Mouse (Mus musculus) heart, embryonic 11.5 days (tissue): ENCODE data around the gene Irf8. TPM values are rescaled to one million over a fixed set of nuclear protein-coding genes. Genes with fewer than 3 reads are reported as not detected.

Source experiments
- ATAC-seq: fragments of 200-750 bp; cut with Nextera tagmentation; replicated peaks from 2 replicates; pipeline ENCODE4 v1.8.0; 2017; ENCODE audit warnings: moderate library complexity; ENCODE audit not compliant: insufficient number of reproducible peaks, low FRiP score, low TSS enrichment
- H3K27ac ChIP-seq: fragments of 300-500 bp; sonication (generic); 2 replicates; pipeline ENCODE4 v1.5.1; 2014; ENCODE audit warnings: mild to moderate bottlenecking, low read depth, low read length
- H3K27me3 ChIP-seq: fragments of 300-500 bp; sonication (generic); 2 replicates; pipeline ENCODE4 v1.6.1; 2014; ENCODE audit warnings: mild to moderate bottlenecking, low read length, mixed read lengths; ENCODE audit not compliant: control insufficient read depth, insufficient read depth
- H3K36me3 ChIP-seq: fragments of 300-500 bp; sonication (generic); 2 replicates; pipeline ENCODE4 v1.6.1; 2014; ENCODE audit warnings: mild to moderate bottlenecking, low read length, moderate library complexity, mixed read lengths; ENCODE audit not compliant: control insufficient read depth, insufficient read depth
- H3K4me1 ChIP-seq: fragments of 300-500 bp; sonication (generic); 2 replicates; pipeline ENCODE4 v1.6.1; 2014; ENCODE audit warnings: low read length; ENCODE audit not compliant: control insufficient read depth, insufficient read depth
- H3K4me2 ChIP-seq: fragments of 300-500 bp; sonication (generic); 2 replicates; pipeline ENCODE4 v1.6.1; 2014; ENCODE audit warnings: mild to moderate bottlenecking, moderate library complexity
- H3K4me3 ChIP-seq: fragments of 300-500 bp; sonication (generic); 2 replicates; pipeline ENCODE4 v1.5.1; 2014; ENCODE audit warnings: low read depth, low read length
- H3K9ac ChIP-seq: fragments of 300-500 bp; sonication (generic); 2 replicates; pipeline ENCODE4 v1.6.1; 2014; ENCODE audit warnings: mild to moderate bottlenecking, low read depth, low read length, moderate library complexity
- H3K9me3 ChIP-seq: fragments of 300-500 bp; sonication (generic); replicated peaks from 2 replicates; pipeline ENCODE4 v1.6.1; 2016; ENCODE audit warnings: low read length; ENCODE audit not compliant: control insufficient read depth
- WGBS: fragments of 180-500 bp; shearing (Covaris S2); extraction: QIAGEN DNeasy Blood & Tissue Kit; methylation state at CpG from one replicate; pipeline ENCODE4 v1.1.7; 2014; ENCODE audit not compliant: insufficient replicate concordance; 5-methylcytosine and 5-hydroxymethylcytosine counted together
- polyA plus RNA-seq: library from polyadenylated mRNA; unstranded; fragments of >200 nt; fragmentation: Nextera tagmentation; extraction: Ambion mirVana; gene quantifications from 2 replicates; pipeline ENCODE4 v1.2.1, GENCODE M21; 2014

Gene Irf8
- polyA plus RNA-seq, result 3.2 and 3.9 TPM in 2 replicates

GRCm38 (mm10) chr8:120735770-120736481 is at the start of gene Irf8:
Gene Irf8, plus strand, starts transcription at chr8:120736358.
- peaks cover 47% of the 10 kb centered on the region for H3K27me3 ChIP-seq

GRCm38 (mm10) chr8:120686576-120686975 is 49.6 kb upstream of the Irf8 start:
- H3K4me1 ChIP-seq, result no peaks in the 10 kb centered on the region; the same call in 1 of the 2 replicates
- 79% methylated on average over 5 of the region's 5 CpGs for WGBS
- no peak overlapping the region for H3K4me3 ChIP-seq
- H3K27ac ChIP-seq, result no peak overlapping the region
- no peak overlapping the region for H3K9ac ChIP-seq
- H3K27me3 ChIP-seq, result peaks cover 10% of the 10 kb centered on the region; the same call in 1 of the 2 replicates
- no peaks in the 10 kb centered on the region for H3K9me3 ChIP-seq
- no peak for ATAC-seq
- H3K4me2 ChIP-seq, result no peak overlapping the region
- H3K36me3 ChIP-seq, result no peaks in the 10 kb centered on the region

More at GRCm38 (mm10) chr8:120735770-120736481, at the start of gene Irf8:
- no peak within 1 kb of the TSS for H3K27ac ChIP-seq
- H3K9ac ChIP-seq, result no peak within 1 kb of the TSS; the same call in 1 of the 2 replicates
- H3K36me3 ChIP-seq, result no peaks in the 10 kb centered on the region
- H3K4me2 ChIP-seq, result peak within 1 kb of the TSS; percentile 78
- peak within 1 kb of the TSS; percentile 42 for H3K4me3 ChIP-seq
- H3K9me3 ChIP-seq, result no peaks in the 10 kb centered on the region
- under 1% methylated on average over 62 of the region's 62 CpGs for WGBS
- ATAC-seq, result peak; percentile 73
- no peaks in the 10 kb centered on the region for H3K4me1 ChIP-seq

DNA sequence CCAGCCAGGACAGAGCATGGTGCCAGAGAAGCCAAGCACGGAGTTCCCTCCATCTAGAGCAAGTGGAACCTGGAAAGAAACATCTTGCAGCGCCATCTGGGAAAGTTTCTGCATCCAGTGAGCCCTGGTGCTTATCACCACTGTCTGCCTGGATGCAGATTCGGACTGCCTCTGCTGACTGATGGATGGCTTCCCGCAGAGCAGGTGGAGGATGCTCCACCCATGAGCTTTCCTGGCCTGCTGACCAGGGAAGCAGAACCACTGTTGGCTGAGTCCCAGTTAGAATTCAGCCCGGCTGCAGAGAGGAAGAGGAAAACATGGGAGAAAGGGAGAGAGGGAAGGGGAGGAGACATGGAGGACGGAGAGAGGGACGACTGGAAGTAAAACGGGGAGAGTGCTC is 48.4 kb upstream of the Irf8 start:
- ATAC-seq, result no peak
- H3K4me1 ChIP-seq, result no peaks in the 10 kb centered on the region; the same call in 1 of the 2 replicates
- no peak overlapping the region for H3K4me3 ChIP-seq
- peaks cover 10% of the 10 kb centered on the region; the same call in 1 of the 2 replicates for H3K27me3 ChIP-seq
- H3K4me2 ChIP-seq, result no peak overlapping the region
- 50% methylated on average over 8 of the region's 8 CpGs for WGBS
- no peaks in the 10 kb centered on the region for H3K36me3 ChIP-seq
- H3K9ac ChIP-seq, result no peak overlapping the region
- no peak overlapping the region for H3K27ac ChIP-seq
- H3K9me3 ChIP-seq, result no peaks in the 10 kb centered on the region

DNA sequence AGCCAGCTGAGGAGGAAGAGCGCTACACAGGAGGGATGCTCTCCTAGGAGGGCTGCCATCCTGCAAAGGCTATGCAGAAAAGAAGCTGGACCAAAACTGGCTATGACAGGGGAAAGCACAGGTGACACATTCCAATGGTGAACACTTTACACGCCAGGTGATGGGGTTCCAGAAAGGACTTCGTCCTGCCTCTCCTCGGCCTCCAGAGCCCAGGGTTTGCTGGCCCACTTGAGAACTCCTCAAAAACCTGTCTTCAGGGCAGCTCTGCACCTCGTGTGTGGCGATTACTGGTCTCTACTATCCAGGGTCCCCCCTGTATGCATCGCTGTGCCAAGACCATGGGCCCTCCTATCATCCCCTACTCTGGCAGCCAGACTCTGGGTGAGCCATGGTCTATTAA is 47.6 kb upstream of the Irf8 start:
- no peak overlapping the region for H3K9ac ChIP-seq
- no peaks in the 10 kb centered on the region; the same call in 1 of the 2 replicates for H3K4me1 ChIP-seq
- H3K27me3 ChIP-seq, result peaks cover 10% of the 10 kb centered on the region; the same call in 1 of the 2 replicates
- no peak overlapping the region for H3K4me2 ChIP-seq
- no peak for ATAC-seq
- no peaks in the 10 kb centered on the region for H3K9me3 ChIP-seq
- WGBS, result 81% methylated on average over 7 of the region's 7 CpGs
- H3K27ac ChIP-seq, result no peak overlapping the region
- no peaks in the 10 kb centered on the region for H3K36me3 ChIP-seq
- H3K4me3 ChIP-seq, result no peak overlapping the region

DNA sequence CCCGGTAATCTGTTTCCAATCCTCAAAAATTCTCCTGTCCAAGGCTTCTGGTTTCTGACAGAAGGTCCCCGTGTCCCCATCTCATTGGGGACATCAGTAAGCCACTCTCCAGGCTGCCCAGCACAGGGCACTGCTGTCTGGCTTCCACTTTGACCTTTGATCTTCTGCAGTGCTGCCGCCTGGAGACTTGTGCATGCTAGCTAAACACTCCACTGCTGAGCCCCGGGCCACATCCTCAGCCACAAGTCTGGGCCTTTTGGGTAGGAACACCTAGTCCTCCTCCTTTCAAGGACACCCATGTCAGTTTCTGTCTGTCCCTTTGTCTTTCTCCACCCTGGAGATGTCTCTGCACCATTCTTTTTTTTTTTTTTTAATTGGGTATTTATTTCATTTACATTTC is 43.2 kb upstream of the Irf8 start:
- whole genome bisulfite sequencing, result 49% methylated on average over 4 of the region's 4 CpGs
- H3K9me3 ChIP-seq, result no peaks in the 10 kb centered on the region
- H3K4me1 ChIP-seq, result peaks cover 14% of the 10 kb centered on the region
- H3K27ac ChIP-seq, result no peak overlapping the region
- H3K27me3 ChIP-seq, result peaks cover 10% of the 10 kb centered on the region; the same call in 1 of the 2 replicates
- no peak for ATAC-seq
- no peak overlapping the region for H3K4me2 ChIP-seq
- no peak overlapping the region for H3K9ac ChIP-seq
- no peak overlapping the region for H3K4me3 ChIP-seq
- no peaks in the 10 kb centered on the region for H3K36me3 ChIP-seq

DNA sequence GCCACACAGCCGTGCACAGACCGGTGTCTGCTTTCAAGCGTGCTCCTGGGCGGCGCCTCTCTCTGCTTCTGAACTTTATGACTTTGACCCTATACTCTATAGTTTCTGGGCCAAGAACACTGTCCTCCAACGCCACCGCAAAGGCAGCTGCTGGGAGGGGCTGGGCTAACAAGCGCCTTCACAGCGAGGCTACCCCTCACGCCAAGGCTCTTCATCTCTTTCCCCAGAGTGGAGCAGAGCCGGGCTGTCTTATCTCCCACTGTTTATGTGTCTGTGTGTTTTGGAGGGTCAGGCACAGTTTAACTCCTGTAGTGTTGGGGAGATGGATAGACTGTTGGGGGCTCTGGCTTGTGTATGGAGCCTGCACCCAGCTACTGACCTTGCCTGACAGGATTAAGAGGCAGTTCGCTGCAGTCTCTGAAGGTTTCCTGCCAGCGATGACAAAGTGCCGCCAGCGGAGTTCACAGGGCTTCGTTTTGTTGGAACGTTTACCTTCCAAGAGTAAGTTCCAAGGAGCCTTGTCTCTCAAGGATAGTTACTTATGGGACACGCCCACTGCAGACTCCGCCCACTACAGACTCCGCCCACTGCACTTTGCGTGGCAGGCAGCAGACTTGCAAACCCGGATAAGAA is 42.2 kb upstream of the Irf8 start:
- H3K4me1 ChIP-seq, result peaks cover 14% of the 10 kb centered on the region
- H3K4me3 ChIP-seq, result no peak overlapping the region
- no peak overlapping the region for H3K9ac ChIP-seq
- peaks cover under 1% of the 10 kb centered on the region; the same call in 1 of the 2 replicates for H3K27me3 ChIP-seq
- peak overlapping the region; percentile 34 for H3K4me2 ChIP-seq
- H3K9me3 ChIP-seq, result no peaks in the 10 kb centered on the region
- no peak for ATAC-seq
- H3K27ac ChIP-seq, result no peak overlapping the region
- no peaks in the 10 kb centered on the region for H3K36me3 ChIP-seq
- 28% methylated on average over 22 of the region's 22 CpGs for WGBS

GRCm38 (mm10) chr8:120696401-120697153 is 39.6 kb upstream of the Irf8 start:
- no peaks in the 10 kb centered on the region for H3K9me3 ChIP-seq
- no peak overlapping the region for H3K9ac ChIP-seq
- no peak overlapping the region for H3K4me2 ChIP-seq
- H3K4me3 ChIP-seq, result no peak overlapping the region
- no peaks in the 10 kb centered on the region for H3K36me3 ChIP-seq
- ATAC-seq, result no peak
- H3K27ac ChIP-seq, result no peak overlapping the region
- H3K4me1 ChIP-seq, result peaks cover 14% of the 10 kb centered on the region
- 35% methylated on average over 13 of the region's 13 CpGs for WGBS
- no peaks in the 10 kb centered on the region for H3K27me3 ChIP-seq

- no peak for ATAC-seq
- WGBS, result 60% methylated on average over 17 of the region's 17 CpGs
Measured at GRCm38 (mm10) chr8:120697154-120697978, 38.8 kb upstream of the Irf8 start.

More at GRCm38 (mm10) chr8:120697154-120697978, 38.8 kb upstream of the Irf8 start:
- no peaks in the 10 kb centered on the region for H3K36me3 ChIP-seq
- no peaks in the 10 kb centered on the region for H3K27me3 ChIP-seq
- peaks cover 14% of the 10 kb centered on the region for H3K4me1 ChIP-seq
- H3K4me2 ChIP-seq, result no peak overlapping the region
- no peak overlapping the region for H3K4me3 ChIP-seq
- no peak overlapping the region for H3K27ac ChIP-seq
- no peaks in the 10 kb centered on the region for H3K9me3 ChIP-seq
- no peak overlapping the region for H3K9ac ChIP-seq
